Mouse (Mus musculus) myocyte (in vitro differentiated cells): ENCODE data around the gene Wdr20.

Experiments
- E2F4 ChIP-seq: IDR thresholded peaks from one replicate; pipeline ENCODE4 v1.6.1; 2011; ENCODE audit warnings: mild to moderate bottlenecking, control low read depth, moderate library complexity; ENCODE audit not compliant: insufficient read depth
- POLR2A ChIP-seq: IDR thresholded peaks from one replicate; pipeline ENCODE4 v1.6.1; 2011; ENCODE audit warnings: low read depth, mild to moderate bottlenecking, control low read depth, moderate library complexity; ENCODE audit not compliant: insufficient read length
- POLR2AphosphoS2 ChIP-seq: IDR thresholded peaks from one replicate; pipeline ENCODE4 v1.6.1; 2011; ENCODE audit warnings: low read depth, control low read depth; ENCODE audit not compliant: insufficient read length
- TCF12 ChIP-seq: IDR thresholded peaks from one replicate; pipeline ENCODE4 v1.6.1; 2011; ENCODE audit warnings: mild to moderate bottlenecking, control low read depth; ENCODE audit not compliant: poor library complexity, insufficient read depth, severe bottlenecking
- USF1 ChIP-seq: IDR thresholded peaks from one replicate; pipeline ENCODE4 v1.6.1; 2011; ENCODE audit warnings: low read depth, mild to moderate bottlenecking, control low read depth, moderate library complexity

- TF ChIP-seq POLR2A (no peak), E2F4 (no peak), TCF12 (no peak), USF1 (no peak), POLR2AphosphoS2 (no peak)
Measured at GRCm38 (mm10) chr12:110700730-110701129, 37.0 kb upstream of the Wdr20 start.
